Mouse (Mus musculus): ENCODE results near the gene Adal. TPM values are rescaled to one million over a fixed set of nuclear protein-coding genes. Genes with fewer than 3 reads are reported as not detected.
A peak's percentile ranks its signal among the peaks of the same experiment; 100 is the strongest.

The Adal gene
- total RNA-seq, 2 experiments from 2014 or later: 15.1 to 15.3 TPM

GRCm38 (mm10) chr2:121170980-121171742, 30.9 kb downstream of the Adal start, which contains the start of gene Zscan29:
Zscan29 (minus strand) TSS chr2:121171125.
- DNase-seq (ENCODE audit: low spot score in 2 of 2): peak; percentile 82 to 90

GRCm38 (mm10) chr2:121178828-121179479, 38.7 kb downstream of the Adal start:
- no peak for DNase-seq (ENCODE audit: low spot score in 2 of 2)

- DNase-seq (ENCODE audit: low spot score in 2 of 2): no peak
These were observed 43.2 kb downstream of the Adal start for GRCm38 (mm10) chr2:121183431-121183830.

GRCm38 (mm10) chr2:121184142-121184541, 43.9 kb downstream of the Adal start:
- DNase-seq (ENCODE audit: low spot score in 2 of 2): no peak

- DNase-seq (ENCODE audit: low spot score in 2 of 2): no peak
These were observed 48.3 kb downstream of the Adal start for GRCm38 (mm10) chr2:121188530-121188929.

GRCm38 (mm10) chr2:121195466-121195865, 55.2 kb downstream of the Adal start:
- no peak for DNase-seq (ENCODE audit: low spot score in 2 of 2)

- DNase-seq (ENCODE audit: low spot score in 2 of 2): no peak
These were observed 64.0 kb downstream of the Adal start for GRCm38 (mm10) chr2:121204276-121204675.

Other genes starting within 250 kb of the Adal start
- gene Ubr1, start 169.7 kb upstream of the Adal start, total RNA-seq (2021): 10 to 100 TPM; 46.3 to 50.1 TPM
- 10 to 100 TPM; 18.2 to 20.9 TPM for gene Tmem62, start 163.4 kb upstream of the Adal start, total RNA-seq (2021)
- 10 to 100 TPM; 52.7 to 56.3 TPM for gene Ccndbp1, start 132.0 kb upstream of the Adal start, total RNA-seq (2021)
- not detected for gene Epb42, start 103.4 kb upstream of the Adal start, total RNA-seq (2021)
- not detected for gene Tgm5, start 54.6 kb upstream of the Adal start, total RNA-seq (2021)
- under 1 TPM in 1 of 2 experiments, not detected in 1; 0.16 TPM for gene Tgm7, start 30.6 kb upstream of the Adal start, total RNA-seq (2021)
- 1 to 10 TPM; 6.7 to 7.5 TPM for gene Lcmt2, start 225 bp downstream of the Adal start, total RNA-seq (2021)
- gene Tubgcp4, start 30.2 kb downstream of the Adal start, total RNA-seq (2021): 10 to 100 TPM; 29.2 to 31.9 TPM
- 1 to 10 TPM; 6.5 to 7.9 TPM for gene Zscan29, start 30.7 kb downstream of the Adal start, total RNA-seq (2021)
- 100 to 1,000 TPM; 157 to 174 TPM for gene Trp53bp1, start 131.0 kb downstream of the Adal start, total RNA-seq (2021)
- gene Map1a, start 149.2 kb downstream of the Adal start, total RNA-seq (2021): 100 to 1,000 TPM; 353 to 370 TPM
- 10 to 100 TPM; 50.0 to 51.1 TPM for gene Ppip5k1, start 215.0 kb downstream of the Adal start, total RNA-seq (2021)
- 100 to 1,000 TPM; 252 to 307 TPM for gene Ckmt1, start 217.3 kb downstream of the Adal start, total RNA-seq (2021)
- under 1 TPM; 0.13 to 0.16 TPM for gene Strc, start 246.7 kb downstream of the Adal start, total RNA-seq (2021)

Data from layer of hippocampus, postnatal 10 days (tissue).